Mouse (Mus musculus): ENCODE results near the gene Pole3.

- TF ChIP-seq EP300 (IDR thresholded peaks at IDR 0.05; ENCODE audit: insufficient read depth, low read depth, low read length) = no peak
- peak; percentile 61 for TF ChIP-seq CTCF (IDR thresholded peaks at IDR 0.05; ENCODE audit: low read depth, low read length)
- TF ChIP-seq POLR2A (IDR thresholded peaks at IDR 0.05; ENCODE audit: insufficient read depth, low read length) = no peak
These were observed 18.1 kb downstream of the Pole3 start for GRCm38 (mm10) chr4:62506798-62507197.

Data from ES-Bruce4 (cell line).